Mouse (Mus musculus) frontal cortex, adult 2 months (tissue): ENCODE measurements around the gene Col18a1. TPM values are rescaled to one million over a fixed set of nuclear protein-coding genes. Genes with fewer than 3 reads are reported as not detected.
A peak's percentile ranks its signal among the peaks of the same experiment; 100 is the strongest.

Source experiments
- DNase-seq, 2 experiments: peaks; one replicate each; pipeline ENCODE4 v3.0.0; 2022; ENCODE audit warnings: low spot score in 1 of 2; ENCODE audit errors: extremely low spot score in 1 of 2
- polyA plus RNA-seq: library from polyadenylated mRNA; depleted of rRNA; stranded (reverse); fragments of >200 nt; gene quantifications from 2 replicates; pipeline ENCODE4 v1.2.3, GENCODE M21; 2012; rRNA removed

Col18a1 gene
- 3.4 and 3.8 TPM in 2 replicates for polyA plus RNA-seq

DNA sequence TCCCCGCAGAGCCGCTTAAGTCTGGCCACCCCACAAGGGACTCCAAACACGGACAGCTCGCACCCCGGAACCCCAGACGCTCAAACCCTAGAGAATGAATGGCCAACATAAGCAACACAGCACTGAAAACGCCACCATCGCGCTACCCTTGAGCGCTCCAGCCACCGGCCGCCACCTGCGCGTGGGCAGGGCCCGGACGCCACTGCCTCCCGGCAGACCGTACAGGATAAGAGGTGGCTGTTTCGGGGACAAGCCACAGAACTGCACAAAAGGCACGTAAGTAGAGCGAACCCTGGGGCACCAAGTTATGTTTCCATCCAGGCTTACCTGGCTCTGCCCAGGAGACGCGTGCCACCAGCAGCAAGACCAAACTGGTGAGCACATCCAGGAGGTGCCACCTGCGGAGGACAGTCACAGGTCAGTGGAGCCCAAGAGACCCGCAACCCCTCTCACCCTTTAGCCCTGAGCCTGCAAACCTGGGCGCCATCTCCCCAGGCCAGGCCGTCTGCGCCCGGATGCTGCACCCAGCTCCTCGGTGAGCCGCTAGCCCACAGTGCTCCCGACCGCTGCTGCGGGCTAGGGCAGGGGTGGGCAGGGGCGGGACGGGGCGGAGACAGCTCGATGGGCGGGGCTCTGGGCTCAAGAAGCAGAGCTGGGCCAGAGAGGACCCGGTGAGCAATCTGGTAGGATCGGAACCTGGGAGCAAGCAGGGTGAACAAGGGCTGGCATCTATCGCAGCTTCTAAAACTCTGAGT is at the start of gene Col18a1:
Gene Col18a1 (minus strand): TSS at position 586 of the 755 bp plus-strand sequence.
- no peak for DNase-seq

DNA sequence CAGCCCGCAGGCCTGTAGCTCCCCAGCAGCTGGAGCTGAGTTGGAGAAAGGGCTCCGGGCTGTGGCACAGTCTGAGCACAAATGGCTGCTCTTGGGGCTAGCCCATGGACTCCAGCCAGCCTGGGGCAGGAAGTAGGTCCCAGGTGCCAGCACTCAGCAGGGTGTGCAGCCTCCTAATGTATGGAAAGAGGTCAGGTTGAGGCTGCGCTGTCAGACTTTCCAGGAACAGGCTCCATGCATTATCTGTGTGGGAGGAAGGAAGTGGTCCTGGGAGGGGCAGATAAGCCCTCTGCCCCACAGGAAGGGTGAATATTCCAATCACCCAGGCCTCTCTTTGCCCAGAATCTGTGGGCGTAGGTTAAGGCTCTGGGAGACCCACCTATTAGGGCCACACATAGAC is 49.3 kb upstream of the Col18a1 start:
- no peak for DNase-seq

DNA sequence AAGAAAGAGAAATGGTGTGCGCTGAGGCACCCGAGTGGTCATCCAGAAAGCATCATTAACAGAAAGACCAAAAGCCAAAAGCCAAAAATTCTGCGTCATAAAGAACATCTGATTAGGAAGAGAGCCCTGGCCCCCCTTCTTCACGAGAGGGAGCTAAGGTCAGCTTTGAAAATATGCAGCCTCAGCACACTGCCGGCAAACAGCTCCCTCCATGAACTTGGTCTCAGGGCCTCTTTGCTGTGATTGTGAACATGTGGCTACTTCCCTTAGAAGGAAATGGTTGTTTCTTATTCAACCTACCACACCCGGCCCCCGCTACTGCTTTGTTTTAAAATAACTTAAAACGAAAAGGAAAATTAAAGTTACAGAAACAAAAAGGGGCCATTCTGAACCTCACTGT is 48.2 kb upstream of the Col18a1 start:
- no peak for DNase-seq

DNA sequence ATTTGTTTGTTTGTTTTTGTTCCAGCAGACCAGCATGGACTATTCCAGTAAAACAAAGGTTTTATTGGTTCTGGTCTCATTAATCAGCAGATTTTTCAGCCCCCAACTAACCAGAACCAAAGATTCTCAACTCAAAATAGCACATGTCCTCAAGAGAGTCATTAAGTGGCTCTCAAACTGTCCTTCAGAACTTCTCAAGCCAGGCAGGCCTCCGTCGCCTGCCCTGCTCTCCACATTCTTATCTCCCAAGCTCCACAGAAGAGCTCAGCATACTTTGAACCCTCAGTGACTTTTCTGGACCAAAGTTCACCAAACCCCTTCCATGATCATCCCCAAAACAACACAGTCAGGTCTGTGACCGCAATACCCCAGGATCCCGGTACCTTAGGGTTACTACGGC is 47.1 kb upstream of the Col18a1 start:
- DNase-seq, result no peak

DNA sequence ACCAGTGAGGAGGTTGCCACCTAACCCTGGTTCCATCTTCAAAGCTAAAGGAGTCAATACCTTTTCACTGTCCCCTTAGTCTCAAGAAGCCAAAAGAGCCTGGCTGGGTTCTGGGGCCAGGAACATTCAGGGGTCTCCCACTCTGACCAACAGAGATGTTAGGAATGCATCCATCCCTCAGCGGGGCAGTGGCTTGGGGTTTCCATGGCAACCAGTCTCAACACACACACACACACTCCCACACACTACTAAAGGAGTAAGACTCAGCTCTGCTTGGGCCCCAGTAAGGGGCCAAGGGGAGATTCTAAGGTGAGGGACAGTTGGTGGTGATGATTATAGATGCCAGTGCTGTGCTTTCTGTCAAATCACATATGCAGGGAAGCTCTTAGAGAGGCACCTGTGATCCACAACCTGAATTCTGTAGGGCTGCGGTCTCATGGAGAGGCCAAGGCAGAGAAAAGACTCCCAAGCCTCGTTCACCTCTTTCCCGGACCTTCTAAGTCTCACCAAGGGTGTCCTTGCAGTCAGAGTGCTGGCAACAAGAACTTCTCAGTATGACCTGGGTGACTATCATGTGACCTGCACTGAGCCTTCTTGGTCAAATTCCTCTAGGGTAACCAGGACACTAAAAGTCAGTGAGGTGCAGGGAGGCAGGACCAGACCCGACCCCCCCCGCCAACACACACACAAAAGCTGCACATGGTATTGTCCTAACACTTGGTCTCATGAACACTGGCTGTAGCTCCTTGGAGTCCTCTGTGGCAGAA is 46.2 kb upstream of the Col18a1 start:
- DNase-seq, result no peak

DNA sequence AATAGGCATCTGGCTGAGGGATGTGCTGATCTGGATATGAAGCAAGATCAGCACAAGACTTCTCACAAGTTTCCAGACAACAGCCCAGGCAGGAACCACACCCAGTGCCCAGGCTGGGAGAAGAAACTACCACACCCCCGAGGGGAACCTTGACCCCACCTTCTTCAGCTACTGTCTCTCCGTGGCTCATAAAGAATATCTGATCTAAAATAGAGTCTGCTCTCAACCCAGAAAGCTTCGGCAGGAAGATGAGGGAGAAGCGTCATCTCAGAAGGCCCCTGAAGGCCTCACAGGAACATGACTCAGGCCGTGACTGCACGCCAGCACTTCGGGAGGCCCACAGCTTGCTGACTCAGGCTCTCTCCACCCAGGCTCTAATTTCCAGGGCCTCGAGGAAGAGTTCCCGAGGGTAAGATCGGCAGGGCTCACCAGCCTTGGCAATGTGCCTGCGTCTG is 44.8 kb upstream of the Col18a1 start:
- DNase-seq, result peak in 1 of 2 experiments; percentile 66

DNA sequence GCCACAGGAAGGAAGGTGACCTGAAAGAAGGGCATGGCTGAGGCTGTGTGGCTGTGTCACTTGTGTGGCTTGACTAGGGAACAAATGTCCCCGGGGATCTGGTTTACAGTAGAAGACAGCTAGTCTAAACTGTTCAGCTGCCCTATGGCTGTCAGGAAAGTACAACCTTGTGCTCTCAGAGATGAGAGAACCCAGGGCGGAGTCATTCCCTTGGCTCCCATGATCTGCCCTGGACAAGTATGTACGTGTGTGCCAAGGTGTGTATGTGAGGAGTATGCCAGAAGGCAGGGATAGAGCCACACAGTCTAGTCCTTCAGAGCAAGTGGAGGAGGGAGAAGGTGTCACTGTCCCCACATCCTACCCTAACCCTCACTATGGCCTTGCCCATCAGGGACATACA is 44.3 kb upstream of the Col18a1 start:
- DNase-seq, result no peak

DNA sequence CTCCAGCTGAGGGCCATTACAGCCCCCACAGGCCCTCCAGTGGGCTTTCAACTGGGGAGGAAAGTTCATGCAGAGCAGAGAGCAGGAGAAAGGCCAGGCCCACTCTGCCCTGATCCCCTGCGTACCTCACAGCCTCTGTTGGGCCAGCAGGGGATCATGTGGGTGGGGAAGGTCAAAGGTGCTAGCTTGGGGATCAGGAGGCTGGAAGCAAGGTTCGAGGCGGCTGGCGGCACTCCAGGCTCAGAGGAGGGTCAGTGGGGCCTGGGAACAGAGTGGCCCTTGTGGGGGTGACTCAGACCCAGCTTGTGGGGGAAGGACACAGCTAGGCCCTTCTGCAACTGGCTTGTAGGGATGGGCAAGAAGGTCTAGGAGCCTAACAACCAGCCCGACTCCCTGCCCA is 42.9 kb upstream of the Col18a1 start:
- DNase-seq, result no peak

DNA sequence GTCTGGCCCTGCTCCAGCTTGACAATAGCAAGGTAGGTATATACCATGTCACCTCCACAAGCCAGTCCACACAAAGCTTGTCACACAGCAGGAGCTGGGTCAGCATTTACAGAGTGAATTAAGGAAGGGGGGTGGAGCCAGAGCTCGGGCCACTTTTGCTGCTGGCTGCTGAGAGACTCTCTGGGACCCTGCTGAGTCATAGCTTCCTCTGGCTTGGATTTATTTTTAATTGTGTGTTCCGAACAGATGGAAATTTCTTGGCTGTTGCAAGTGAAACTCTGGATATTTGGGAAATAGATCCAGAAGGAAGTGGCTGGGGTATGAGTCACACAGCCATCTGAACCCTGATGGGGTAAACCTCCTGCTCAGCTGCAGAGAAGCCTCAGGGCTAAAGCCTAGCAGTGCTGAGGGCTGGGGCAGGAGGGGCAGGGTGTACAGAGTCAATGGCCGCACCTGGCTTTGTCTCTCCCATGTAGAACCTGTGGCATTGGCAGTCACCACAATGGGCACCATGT is 40.3 kb upstream of the Col18a1 start:
- DNase-seq, result peak; percentile 69 to 84

DNA sequence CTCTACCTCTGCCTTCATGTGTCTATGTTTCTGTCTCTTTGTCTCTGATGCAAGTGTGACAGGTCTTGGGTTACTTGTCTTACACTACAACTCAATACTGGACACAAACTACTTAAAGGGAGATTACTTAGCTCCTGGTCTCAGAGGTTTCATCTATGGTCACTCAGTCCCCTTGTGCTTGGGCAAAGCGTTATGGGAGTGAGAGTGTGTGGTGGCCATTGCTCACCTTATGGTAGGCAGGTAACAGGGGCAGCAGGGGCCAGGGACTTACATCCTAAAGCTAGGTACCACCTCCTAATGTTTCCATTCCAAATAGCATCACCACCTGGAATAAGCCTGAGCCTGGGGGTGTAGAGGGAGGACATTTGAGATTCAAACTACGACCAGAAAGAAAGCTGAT is 39.8 kb upstream of the Col18a1 start:
- DNase-seq, result no peak

DNA sequence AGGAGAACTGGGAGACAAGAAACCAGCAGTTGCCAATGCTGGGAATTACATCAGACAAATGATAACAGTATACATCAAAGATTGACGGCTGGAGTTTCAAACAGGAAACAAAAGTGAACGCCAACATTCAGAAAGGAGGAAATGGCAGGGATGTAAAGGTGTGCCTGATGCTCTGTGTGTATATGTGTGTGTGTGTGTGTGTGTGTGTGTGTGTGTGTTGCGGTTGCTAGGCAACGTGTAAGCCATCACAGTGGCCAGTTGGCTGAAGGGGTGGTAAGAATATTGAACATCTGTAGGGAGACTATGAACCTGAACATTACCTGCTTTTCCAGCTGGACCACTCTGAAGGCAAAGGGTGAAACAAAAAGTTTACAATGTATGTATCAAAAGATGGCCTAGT is 37.6 kb upstream of the Col18a1 start:
- no peak for DNase-seq

DNA sequence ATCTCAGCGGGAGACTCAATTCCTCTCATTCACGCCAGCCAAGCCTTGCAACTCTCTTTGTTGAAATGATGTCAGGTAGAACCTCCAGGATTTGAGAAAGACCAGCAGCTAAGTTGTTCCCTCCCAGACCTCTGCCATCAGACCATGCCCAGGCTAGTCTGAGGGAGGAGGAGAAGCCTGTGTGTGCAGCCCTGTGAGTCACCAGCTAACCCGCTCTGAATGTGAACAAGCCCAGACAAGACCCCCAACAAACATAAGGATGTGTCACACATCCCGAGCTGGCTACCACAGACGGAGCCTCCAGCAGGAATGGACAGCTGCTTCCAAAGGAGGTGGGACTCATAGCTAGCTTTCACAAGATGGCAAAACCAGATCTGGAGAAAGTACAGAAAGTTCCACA is 35.6 kb upstream of the Col18a1 start:
- DNase-seq, result no peak

DNA sequence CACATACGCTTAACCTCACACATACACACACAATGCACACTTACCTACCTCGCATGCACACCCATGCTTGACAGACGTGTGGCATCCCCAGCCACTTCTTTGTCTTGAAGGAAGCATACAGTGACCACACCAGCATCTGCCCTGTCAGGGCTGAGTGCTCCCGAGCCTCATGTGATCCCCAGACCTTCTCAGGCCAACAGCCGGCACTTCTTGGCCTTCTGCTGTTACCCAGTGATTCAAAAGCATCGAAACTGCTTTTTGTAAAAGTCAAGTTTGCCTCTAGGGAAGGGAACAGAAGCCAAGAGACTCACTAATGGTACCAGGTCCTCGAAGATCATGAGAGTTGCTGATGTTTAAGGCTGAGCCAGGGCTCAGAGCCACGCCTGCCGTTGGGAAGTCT is 33.9 kb upstream of the Col18a1 start:
- DNase-seq, result no peak

DNA sequence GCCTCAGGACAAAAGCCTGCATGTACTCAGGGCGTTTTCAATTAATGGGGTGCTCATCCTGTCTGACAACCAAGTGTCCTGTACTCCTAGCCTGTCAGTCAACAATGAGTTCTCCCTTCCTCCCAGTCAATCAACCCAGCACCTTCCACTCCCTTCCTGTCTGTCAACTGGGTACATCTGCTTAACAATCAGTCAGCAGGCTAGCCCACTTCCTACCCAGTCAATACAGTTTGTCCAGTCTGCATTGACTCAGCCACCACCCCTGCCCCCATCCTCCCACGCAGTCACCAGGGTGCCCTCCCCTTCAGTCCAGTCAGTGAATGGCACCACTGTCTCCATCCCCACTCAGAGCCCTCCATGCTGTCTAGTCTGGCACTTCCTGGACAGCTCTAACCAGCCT is 32.9 kb upstream of the Col18a1 start:
- DNase-seq, result no peak

DNA sequence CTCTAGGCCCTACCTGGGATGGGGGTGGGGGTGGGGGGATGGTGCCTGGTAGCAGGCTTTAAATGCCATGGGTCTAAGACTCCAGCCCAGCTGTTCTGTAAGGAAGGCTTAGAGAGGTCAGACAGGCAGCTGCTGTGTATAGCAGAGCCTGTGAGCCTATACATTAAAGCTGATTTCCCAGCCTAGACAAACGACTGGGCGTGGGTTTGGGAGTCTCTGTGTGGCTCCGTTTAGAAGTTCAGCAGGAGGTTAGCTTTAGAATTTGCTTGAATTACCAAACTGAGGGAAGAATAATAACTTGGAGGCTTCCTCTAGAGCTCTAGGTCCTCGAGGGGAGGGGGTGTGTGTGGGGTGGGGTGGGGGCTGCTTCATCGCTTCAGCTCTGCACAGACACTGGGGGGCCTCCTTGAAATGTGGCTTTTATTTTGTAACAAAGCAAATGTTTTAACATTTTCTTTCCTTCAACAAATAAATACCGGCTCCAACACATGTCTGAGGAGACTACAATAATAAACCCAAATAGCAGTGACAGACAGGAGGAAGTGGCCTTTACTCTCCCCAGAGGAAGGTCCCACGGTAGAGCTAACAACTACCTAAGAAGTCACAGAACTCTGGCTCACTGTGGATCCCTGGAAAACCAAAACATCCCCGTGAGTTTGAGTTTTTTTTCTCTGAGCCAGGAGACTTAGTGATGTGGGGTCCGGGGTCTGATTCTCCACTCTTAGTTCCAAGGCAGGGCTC is 31.3 kb upstream of the Col18a1 start:
- no peak for DNase-seq

DNA sequence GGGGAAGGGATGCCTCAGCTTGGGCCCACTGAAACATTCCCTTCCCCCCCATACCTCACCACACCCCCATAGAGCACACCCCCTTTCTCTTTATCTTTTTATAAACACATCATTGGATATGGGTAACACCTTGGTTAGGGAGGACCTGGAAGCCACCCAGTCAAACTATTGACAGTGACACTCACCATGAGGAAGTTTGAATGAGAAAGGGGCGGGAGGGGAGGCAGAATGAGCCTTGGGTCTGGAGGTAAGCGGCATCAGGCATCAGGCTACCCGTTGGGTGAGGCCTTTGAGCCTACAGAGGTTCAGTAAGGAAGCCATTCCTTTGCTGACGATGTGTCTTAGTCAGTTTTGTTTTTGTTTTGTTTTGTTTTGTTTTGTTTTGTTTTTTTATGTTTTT is 30.3 kb upstream of the Col18a1 start:
- no peak for DNase-seq

DNA sequence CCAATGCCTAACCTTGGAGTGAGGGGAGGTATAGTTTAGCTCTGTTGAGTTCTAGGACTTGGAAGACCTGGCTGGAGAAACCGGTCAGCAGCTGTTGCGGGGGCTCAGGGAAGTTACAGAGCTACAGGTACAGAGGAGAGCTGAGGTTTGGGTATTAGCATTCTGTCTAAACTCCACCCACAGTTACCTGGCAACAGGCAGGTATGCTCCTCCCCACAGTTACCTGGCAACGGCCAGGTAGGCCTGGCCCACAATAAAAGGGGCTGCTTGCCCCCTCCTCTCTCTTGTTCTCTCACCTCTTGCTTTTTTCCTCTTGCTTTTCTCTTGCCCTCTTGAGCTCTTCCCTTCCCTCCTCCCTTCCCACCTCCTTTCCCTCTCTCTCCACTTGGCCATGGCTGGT is 29.8 kb upstream of the Col18a1 start:
- no peak for DNase-seq

DNA sequence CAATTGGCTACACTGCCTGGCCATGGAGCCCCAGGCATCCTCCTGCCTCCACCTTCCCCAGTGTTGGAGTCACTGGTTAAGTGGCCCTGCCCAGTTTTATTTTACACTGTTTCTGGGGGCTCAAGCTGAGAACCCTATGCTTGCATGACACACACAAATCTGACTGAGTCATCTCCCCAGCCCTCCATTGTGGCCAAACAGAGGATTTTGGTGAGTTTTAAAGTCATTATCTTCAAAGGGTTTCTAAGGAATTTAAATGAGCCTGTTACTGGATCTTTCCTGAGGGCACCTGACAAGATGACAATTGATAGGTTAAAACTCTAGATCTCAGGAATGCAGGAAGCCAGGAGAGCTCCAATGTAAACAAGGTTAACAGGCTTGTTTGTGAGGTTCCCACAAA is 27.1 kb upstream of the Col18a1 start:
- DNase-seq, result no peak

DNA sequence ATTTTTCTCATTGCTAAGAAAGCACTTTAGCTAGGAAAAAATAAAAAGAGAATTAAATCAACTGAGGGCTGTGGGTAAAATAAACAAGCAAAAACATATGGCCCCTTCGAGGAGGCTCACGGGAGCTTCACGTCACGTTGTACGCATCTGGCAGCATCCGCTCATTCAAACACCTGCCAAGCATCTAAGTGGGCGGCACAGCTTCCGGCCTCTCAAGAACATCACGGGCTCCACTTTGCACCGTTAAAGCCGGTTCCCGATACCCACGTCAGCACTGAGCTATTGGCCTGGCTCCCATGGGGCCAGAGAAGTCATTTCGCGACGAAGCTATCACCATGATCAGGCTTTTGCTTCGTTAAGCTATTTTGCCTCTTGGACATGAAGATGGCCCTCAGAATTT is 26.4 kb upstream of the Col18a1 start:
- no peak for DNase-seq

DNA sequence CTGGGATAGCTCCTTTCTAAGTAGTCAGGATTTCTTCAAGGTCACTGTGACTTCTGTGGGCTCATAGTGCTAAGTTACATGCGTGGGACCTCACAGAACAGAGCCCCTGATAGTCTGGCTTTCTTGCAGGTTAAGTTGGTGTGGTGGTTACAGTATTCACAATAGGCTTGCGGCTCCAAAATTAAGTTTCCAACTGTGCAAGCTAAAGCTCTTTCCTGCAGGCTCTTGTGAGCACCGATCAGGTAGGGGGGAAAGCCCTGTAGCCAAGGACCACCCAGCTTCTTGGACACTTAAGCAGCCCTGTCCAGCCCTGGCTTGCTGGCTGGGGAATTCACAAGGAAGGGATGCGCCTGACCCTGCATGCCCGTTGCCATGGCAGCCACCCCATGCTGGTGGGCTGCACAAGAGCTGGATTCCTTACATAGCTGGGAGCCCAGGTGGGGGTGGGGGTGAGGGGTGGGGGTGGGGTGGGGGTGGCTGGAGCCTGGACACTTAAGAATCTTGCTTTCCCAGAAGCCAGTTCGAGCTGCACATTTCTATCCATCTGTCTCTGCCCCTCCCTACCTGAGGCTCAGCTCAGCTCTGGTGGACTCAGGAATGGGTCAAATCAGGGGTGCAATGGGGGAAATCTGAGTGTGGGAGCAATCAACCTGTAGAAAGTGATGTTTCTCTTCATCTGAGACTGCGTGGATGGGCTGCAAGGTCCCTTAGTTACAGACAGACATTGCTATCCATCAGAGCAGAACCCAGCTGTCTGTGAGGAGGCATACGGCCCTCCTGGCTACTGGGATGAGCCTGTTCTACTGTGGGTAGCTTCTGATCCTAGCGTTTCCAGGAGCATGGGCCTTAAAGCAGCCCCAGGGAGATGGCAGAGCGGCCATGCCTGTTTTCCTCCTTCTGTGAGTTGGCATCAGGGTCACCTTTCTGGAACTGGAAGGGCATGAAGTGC is 24.9 kb upstream of the Col18a1 start:
- DNase-seq, result no peak
